Mouse (Mus musculus): Measurements from ENCODE around the gene Tnfrsf25.

The Tnfrsf25 gene

DNA sequence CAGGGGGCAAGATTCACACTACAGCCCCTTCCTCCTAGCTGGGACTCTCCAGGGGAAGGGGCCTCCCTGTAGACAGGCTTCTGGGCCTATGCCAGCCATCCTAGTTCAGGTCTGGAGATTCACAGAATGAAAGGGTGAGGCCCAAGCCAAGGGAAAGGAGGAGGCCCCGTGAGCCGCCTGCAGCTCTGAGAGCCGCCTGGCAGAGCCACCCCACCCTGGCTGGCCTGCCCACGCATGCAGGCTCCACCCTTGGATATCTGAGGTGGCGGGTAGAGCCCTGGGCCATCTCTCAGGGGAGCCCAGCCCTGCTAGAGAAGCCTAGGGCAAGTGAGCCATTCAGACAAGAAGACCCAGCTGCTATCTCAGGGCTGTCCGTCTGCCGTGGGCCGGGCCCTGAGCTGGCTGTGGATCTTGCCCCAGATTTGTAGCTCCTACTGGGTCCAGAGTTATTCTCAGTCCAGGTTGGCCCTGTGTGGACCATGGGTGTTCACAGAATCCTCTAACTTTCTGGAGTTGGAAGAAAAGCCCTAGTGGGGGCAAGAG is 22.9 kb upstream of the Tnfrsf25 start:
- DNase-seq (ENCODE audit: low read depth, low spot score) = no peak

GRCm38 (mm10) chr4:152094233-152094632 is 21.5 kb upstream of the Tnfrsf25 start:
- DNase-seq (ENCODE audit: low read depth, low spot score) = no peak

DNA sequence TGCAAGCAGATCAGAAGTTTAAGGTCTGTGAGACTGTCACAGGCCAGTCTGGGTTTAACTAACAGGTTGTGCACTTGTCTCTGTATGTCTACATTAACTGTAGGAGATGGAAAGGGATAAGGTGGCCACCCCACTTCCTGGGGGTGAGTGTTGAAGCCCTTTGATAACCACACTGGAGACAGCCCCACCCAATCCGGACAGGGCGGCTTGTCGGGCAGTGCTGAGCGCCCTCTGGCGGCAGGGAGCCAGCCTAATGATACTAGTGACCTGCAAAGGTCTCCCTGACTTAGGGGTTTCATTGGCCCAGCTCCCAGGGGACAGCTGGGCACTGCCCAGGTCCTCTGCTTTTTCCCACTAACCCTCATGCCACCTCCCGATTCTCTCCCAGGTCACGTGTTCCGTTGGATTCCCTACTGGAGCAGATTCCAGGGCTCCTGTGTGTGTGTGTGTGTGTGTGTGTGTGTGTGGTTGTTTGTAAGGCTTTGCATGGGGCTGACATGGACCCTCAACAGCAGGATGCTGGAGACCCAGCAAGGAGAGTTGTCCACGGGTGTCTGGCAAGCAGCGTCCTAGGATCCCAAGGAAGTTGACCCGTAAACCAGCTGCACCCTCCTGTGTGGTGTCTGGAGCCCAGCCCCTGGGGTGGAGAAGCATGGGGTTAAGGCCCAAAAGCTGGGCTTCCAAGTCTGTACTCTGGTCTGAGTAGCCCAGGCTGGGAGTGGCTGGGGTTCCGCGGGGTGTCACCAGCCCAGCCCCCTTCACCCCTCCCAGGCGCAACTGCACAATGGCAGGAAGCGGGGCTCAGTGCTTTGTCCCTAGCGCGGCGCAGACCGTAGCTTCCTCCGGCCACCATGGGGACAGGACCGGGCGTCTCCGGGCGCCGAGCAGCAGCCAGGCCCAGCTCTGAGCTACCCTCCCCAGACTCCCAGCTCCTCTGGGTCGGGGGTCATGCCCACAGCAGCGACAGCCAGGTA is 19.5 kb upstream of the Tnfrsf25 start:
- DNase-seq (ENCODE audit: low read depth, low spot score) = no peak

GRCm38 (mm10) chr4:152096927-152097326 is 18.8 kb upstream of the Tnfrsf25 start:
- no peak for DNase-seq (ENCODE audit: low read depth, low spot score)

- DNase-seq (ENCODE audit: low read depth, low spot score) = no peak
Measured at GRCm38 (mm10) chr4:152097911-152098799, 17.6 kb upstream of the Tnfrsf25 start.

GRCm38 (mm10) chr4:152100541-152100940 is 15.2 kb upstream of the Tnfrsf25 start:
- DNase-seq (ENCODE audit: low read depth, low spot score) = no peak

DNA sequence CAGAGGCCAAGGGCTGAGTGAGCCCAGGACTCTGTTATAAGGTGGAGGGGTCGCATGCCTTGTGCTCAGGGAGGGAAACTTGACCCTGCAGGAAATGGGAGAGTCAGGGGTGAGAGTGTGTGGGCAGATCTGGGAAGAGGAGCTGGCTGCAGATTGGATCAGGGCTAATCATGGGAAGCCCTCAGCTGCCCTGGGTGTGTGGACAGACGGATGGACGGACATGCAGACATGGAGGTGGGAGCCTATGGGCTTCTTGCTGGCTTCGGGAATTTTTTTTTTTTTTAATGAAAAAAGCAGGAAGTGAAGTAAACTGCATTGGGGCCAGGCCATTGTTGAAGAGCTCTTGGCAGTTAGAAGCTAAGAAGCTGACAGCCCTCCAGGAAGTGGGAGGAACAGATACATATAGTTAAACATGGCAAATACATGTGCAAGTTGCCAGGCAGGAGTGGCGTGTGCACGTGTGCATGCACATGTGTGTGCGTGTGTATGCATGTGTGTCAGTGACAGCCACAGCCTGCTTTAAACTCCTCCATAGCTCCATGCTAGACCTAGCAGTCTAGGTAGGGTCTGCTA is 14.6 kb upstream of the Tnfrsf25 start:
- no peak for DNase-seq (ENCODE audit: low read depth, low spot score)

- DNase-seq (ENCODE audit: low read depth, low spot score) = no peak
Measured at GRCm38 (mm10) chr4:152101921-152102320, 13.8 kb upstream of the Tnfrsf25 start.

GRCm38 (mm10) chr4:152103025-152103424 is 12.7 kb upstream of the Tnfrsf25 start:
- no peak for DNase-seq (ENCODE audit: low read depth, low spot score)

DNA sequence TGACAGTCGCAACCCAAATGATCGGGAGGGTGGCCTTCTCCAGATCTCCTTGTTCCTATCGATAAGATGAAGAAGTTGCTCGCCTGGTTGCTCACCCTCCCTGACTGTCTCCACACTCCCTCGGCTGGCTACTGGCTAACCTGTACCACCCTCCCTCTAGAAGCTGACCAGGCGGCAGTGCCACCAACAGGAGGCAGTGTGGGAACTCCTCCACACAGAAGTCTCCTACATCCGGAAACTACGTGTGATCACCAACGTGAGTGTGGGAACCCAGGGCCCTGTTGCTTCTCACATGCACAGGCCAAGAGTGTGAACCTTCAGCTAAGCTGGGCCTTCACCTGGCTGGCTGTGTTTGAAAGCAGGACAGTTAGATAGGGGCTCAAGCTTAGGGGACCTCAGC is 9.0 kb upstream of the Tnfrsf25 start:
- no peak for DNase-seq (ENCODE audit: low read depth, low spot score)

DNA sequence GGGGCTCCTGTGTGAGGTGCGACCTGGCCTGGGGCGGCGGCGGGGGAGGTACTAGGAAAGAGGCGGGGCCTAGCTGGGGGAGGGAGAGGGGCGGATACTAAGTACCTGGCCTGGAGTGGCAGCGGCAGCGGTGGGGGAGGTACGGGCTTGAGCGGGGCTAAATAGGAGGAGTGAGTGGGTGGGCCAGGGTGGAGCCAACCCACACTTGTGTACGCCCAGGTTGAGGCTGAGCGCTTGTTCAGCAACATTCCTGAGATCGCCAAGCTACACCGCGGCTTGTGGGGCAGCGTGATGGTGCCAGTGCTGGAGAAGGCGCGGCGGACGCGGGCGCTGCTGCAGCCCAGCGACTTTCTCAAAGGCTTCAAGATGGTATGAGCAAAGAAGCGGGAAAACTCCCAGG is 8.2 kb upstream of the Tnfrsf25 start:
- DNase-seq (ENCODE audit: low read depth, low spot score) = no peak

GRCm38 (mm10) chr4:152107971-152108509 is 7.7 kb upstream of the Tnfrsf25 start:
- peak; percentile 55 for DNase-seq (ENCODE audit: low read depth, low spot score)

- DNase-seq (ENCODE audit: low read depth, low spot score) = no peak
Measured at GRCm38 (mm10) chr4:152108673-152109072, 7.1 kb upstream of the Tnfrsf25 start.

- no peak for DNase-seq (ENCODE audit: low read depth, low spot score)
Measured at GRCm38 (mm10) chr4:152109509-152109908, 6.2 kb upstream of the Tnfrsf25 start.

DNA sequence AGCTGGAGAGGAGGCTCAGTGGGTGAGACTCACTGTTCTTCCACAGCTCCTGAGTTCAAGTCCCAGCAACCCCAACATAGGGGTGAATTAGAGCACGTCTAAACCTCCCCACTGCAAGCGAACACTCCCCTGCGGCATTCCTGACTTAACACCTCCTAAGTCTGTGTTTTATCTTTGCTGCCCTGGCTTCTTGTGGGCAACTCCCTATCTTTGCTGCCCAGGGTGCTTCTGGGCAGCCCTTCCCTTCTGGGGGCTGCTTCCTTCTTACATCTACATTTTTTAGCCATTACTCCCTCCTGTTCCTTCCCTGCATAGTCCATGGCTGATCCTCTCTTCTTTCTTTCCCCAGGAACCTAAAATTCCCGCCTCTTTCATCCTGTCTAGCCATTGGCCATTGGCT is 5.0 kb upstream of the Tnfrsf25 start:
- DNase-seq (ENCODE audit: low read depth, low spot score) = no peak

GRCm38 (mm10) chr4:152112329-152112728 is 3.4 kb upstream of the Tnfrsf25 start:
- no peak for DNase-seq (ENCODE audit: low read depth, low spot score)

- DNase-seq (ENCODE audit: low read depth, low spot score) = no peak
Measured at GRCm38 (mm10) chr4:152114080-152114479, 1.7 kb upstream of the Tnfrsf25 start.

GRCm38 (mm10) chr4:152117538-152117937 is 1.8 kb downstream of the Tnfrsf25 start:
- DNase-seq (ENCODE audit: low read depth, low spot score) = no peak

DNA sequence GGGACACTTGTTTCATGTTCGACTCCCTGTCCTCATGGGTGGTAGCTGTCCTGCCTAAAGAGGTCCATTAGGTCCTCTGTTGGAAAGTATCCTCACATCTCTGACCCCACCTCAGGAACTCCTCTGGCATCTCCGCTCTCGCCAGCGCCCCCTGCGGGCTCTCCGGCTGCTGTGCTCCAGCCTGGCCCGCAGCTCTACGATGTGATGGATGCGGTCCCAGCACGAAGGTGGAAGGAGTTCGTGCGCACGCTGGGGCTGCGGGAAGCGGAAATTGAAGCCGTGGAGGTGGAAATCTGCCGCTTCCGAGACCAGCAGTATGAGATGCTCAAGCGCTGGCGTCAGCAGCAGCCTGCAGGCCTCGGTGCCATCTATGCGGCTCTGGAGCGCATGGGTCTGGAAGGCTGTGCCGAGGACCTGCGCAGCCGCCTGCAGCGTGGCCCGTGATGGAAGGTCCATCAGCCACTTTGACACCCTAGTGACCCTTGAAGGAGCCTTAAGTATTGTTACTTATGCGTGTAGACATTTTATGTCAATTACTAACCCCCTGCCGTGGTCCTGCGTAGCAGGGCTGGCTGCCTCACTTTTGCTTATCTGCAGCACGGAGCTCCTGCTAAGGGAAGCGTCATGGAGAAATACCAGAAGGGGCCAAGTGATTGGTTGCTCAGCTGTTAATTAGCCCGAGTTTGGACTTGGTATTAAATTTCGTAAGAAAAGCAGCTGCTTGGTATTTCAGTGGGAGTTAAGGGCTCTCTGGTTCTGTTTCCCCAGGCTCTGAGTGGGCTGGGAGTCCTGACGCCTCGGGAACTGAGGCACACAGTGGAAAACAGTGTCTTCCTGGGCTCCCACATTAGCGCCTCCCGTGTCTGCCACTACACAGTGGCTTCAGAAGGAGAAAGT is 3.9 kb downstream of the Tnfrsf25 start:
- DNase-seq (ENCODE audit: low read depth, low spot score) = no peak
